Mouse (Mus musculus) layer of hippocampus, adult 2 months (tissue): ENCODE measurements around the gene Chrm3. TPM values are rescaled to one million over a fixed set of nuclear protein-coding genes. Genes with fewer than 3 reads are reported as not detected.
A peak's percentile ranks its signal among the peaks of the same experiment; 100 is the strongest.

Experiments
- DNase-seq, 2 experiments: peaks; one replicate each; pipeline ENCODE4 v3.0.0; 2022; ENCODE audit warnings: low spot score in 2 of 2
- H3K27ac ChIP-seq: fragments of 200-600 bp; 2 replicates; pipeline ENCODE4 v1.8.1; 2022
- H3K4me3 ChIP-seq: fragments of 200-600 bp; 2 replicates; pipeline ENCODE4 v1.8.1; 2022; ENCODE audit warnings: mild to moderate bottlenecking
- CTCF ChIP-seq: fragments of 200-600 bp; conservative IDR thresholded peaks from 2 replicates; pipeline ENCODE4 v1.8.1; 2022; ENCODE audit warnings: antibody characterized with exemption, mild to moderate bottlenecking, moderate library complexity
- total RNA-seq, 2 experiments: library from RNA; stranded (reverse); gene quantifications; 2 replicates each; pipeline ENCODE4 v1.2.3; 2021

Chrm3 gene
- total RNA-seq, 2 experiments from 2014 or later: 43.0 to 49.6 TPM

GRCm38 (mm10) chr13:9983293-9983692, 377.4 kb downstream of the Chrm3 start:
- no peak for TF ChIP-seq CTCF
- Histone ChIP-seq H3K27ac (no peak overlapping the region), H3K4me3 (no peak overlapping the region)
- no peak for DNase-seq

GRCm38 (mm10) chr13:9977699-9978098, 382.9 kb downstream of the Chrm3 start:
- DNase-seq: no peak
- Histone ChIP-seq H3K27ac (no peak overlapping the region), H3K4me3 (no peak overlapping the region)
- TF ChIP-seq CTCF: no peak

GRCm38 (mm10) chr13:9973742-9974321, 386.8 kb downstream of the Chrm3 start:
- Histone ChIP-seq H3K27ac (no peak overlapping the region), H3K4me3 (no peak overlapping the region)
- TF ChIP-seq CTCF: no peak
- DNase-seq: no peak

GRCm38 (mm10) chr13:9971845-9972244, 388.8 kb downstream of the Chrm3 start:
- no peak for TF ChIP-seq CTCF
- H3K4me3 ChIP-seq: no peak overlapping the region

GRCm38 (mm10) chr13:9952619-9953018, 408.0 kb downstream of the Chrm3 start:
- Histone ChIP-seq H3K4me3 (no peak overlapping the region), H3K27ac (no peak overlapping the region)
- no peak for DNase-seq
- no peak for TF ChIP-seq CTCF

More at GRCm38 (mm10) chr13:9971845-9972244, 388.8 kb downstream of the Chrm3 start:
- no peak for DNase-seq
- no peak overlapping the region for H3K27ac ChIP-seq

GRCm38 (mm10) chr13:9951376-9951775, 409.3 kb downstream of the Chrm3 start:
- DNase-seq: no peak
- no peak for TF ChIP-seq CTCF
- no peak overlapping the region for H3K4me3 ChIP-seq
- no peak overlapping the region for H3K27ac ChIP-seq

GRCm38 (mm10) chr13:9949091-9949490, 411.6 kb downstream of the Chrm3 start:
- Histone ChIP-seq H3K4me3 (no peak overlapping the region), H3K27ac (peak overlapping the region; percentile 58; the same call in 1 of the 2 replicates)
- peak; percentile 33 to 58 for DNase-seq
- no peak for TF ChIP-seq CTCF

- H3K27ac ChIP-seq: no peak overlapping the region
- no peak for DNase-seq
- TF ChIP-seq CTCF: no peak
- H3K4me3 ChIP-seq: no peak overlapping the region
Observed at GRCm38 (mm10) chr13:9940186-9940585, 420.5 kb downstream of the Chrm3 start.

- no peak overlapping the region for H3K4me3 ChIP-seq
- no peak for DNase-seq
- TF ChIP-seq CTCF: no peak
- no peak overlapping the region for H3K27ac ChIP-seq
Observed at GRCm38 (mm10) chr13:9938798-9939485, 421.7 kb downstream of the Chrm3 start.

- H3K4me3 ChIP-seq: no peak overlapping the region
- DNase-seq: no peak
- TF ChIP-seq CTCF: no peak
- no peak overlapping the region for H3K27ac ChIP-seq
Observed at GRCm38 (mm10) chr13:9932714-9933113, 427.9 kb downstream of the Chrm3 start.

- Histone ChIP-seq H3K27ac (no peak overlapping the region; the same call in 1 of the 2 replicates), H3K4me3 (no peak overlapping the region)
- no peak for TF ChIP-seq CTCF
- DNase-seq: no peak
Observed at GRCm38 (mm10) chr13:9930606-9931005, 430.0 kb downstream of the Chrm3 start.

- H3K27ac ChIP-seq: no peak overlapping the region
- TF ChIP-seq CTCF: no peak
- no peak overlapping the region for H3K4me3 ChIP-seq
- peak in 1 of 2 experiments; percentile 43 for DNase-seq
Observed at GRCm38 (mm10) chr13:9929978-9930377, 430.7 kb downstream of the Chrm3 start.

- no peak overlapping the region for H3K4me3 ChIP-seq
- no peak overlapping the region for H3K27ac ChIP-seq
- DNase-seq: no peak
Observed at GRCm38 (mm10) chr13:9921150-9921549, 439.5 kb downstream of the Chrm3 start.

GRCm38 (mm10) chr13:9912697-9913096, 447.9 kb downstream of the Chrm3 start:
- no peak for TF ChIP-seq CTCF
- H3K4me3 ChIP-seq: no peak overlapping the region
- no peak for DNase-seq
- H3K27ac ChIP-seq: no peak overlapping the region

More at GRCm38 (mm10) chr13:9921150-9921549, 439.5 kb downstream of the Chrm3 start:
- TF ChIP-seq CTCF: no peak
